Mouse (Mus musculus): ENCODE measurements around the gene Efcab14. TPM values are rescaled to one million over a fixed set of nuclear protein-coding genes. Genes with fewer than 3 reads are reported as not detected.

The Efcab14 gene
- polyA plus RNA-seq (2014; fragmentation: Nextera tagmentation; extraction: Ambion mirVana) = 43.5 and 46.1 TPM in 2 replicates

GRCm38 (mm10) chr4:115737551-115738041 is at the start of gene Efcab14:
Gene Efcab14 (plus strand): TSS chr4:115737744.
- Histone ChIP-seq H3K4me2 (ENCODE audit: low read depth, low read length, severe bottlenecking) (peak within 1 kb of the TSS; percentile 58), H3K36me3 (ENCODE audit: control insufficient read depth, insufficient read depth, low read length) (peaks cover 7% of the 10 kb centered on the region; the same call in 1 of the 2 replicates), H3K27ac (ENCODE audit: low read depth, low read length) (peak within 1 kb of the TSS; percentile 72), H3K9ac (ENCODE audit: low read length) (peak within 1 kb of the TSS; percentile 82), H3K27me3 (ENCODE audit: control insufficient read depth, insufficient read depth, low read length) (no peaks in the 10 kb centered on the region), H3K4me3 (ENCODE audit: low read depth, low read length) (peak within 1 kb of the TSS; percentile 75), H3K9me3 (ENCODE audit: control insufficient read depth, low read length) (no peaks in the 10 kb centered on the region), H3K4me1 (replicated peaks; ENCODE audit: control insufficient read depth, insufficient read depth, low read length) (peaks cover 6% of the 10 kb centered on the region)
- DNase-seq (ENCODE audit: low spot score) (peak; percentile 99), ATAC-seq (replicated peaks; ENCODE audit: low FRiP score) (peak; percentile 100)
- 0% methylated on average over 45 of the region's 45 CpGs for WGBS

- H3K4me3 ChIP-seq (ENCODE audit: low read depth, low read length) = no peak overlapping the region
- DNase-seq (ENCODE audit: low spot score) = no peak
- no peak for ATAC-seq (replicated peaks; ENCODE audit: low FRiP score)
- no peaks in the 10 kb centered on the region for H3K9me3 ChIP-seq (ENCODE audit: control insufficient read depth, low read length)
- no peaks in the 10 kb centered on the region for H3K4me1 ChIP-seq (replicated peaks; ENCODE audit: control insufficient read depth, insufficient read depth, low read length)
- 87% methylated on average over 3 of the region's 3 CpGs for WGBS
- no peak overlapping the region for H3K27ac ChIP-seq (ENCODE audit: low read depth, low read length)
- H3K36me3 ChIP-seq (ENCODE audit: control insufficient read depth, insufficient read depth, low read length) = no peaks in the 10 kb centered on the region
- H3K9ac ChIP-seq (ENCODE audit: low read length) = no peak overlapping the region
- H3K27me3 ChIP-seq (ENCODE audit: control insufficient read depth, insufficient read depth, low read length) = no peaks in the 10 kb centered on the region
- no peak overlapping the region for H3K4me2 ChIP-seq (ENCODE audit: low read depth, low read length, severe bottlenecking)
These were observed 36.1 kb upstream of the Efcab14 start for GRCm38 (mm10) chr4:115701468-115701867.

GRCm38 (mm10) chr4:115703927-115704505 is 33.5 kb upstream of the Efcab14 start:
- DNase-seq (ENCODE audit: low spot score) (no peak), ATAC-seq (replicated peaks; ENCODE audit: low FRiP score) (no peak)
- H3K36me3 ChIP-seq (ENCODE audit: control insufficient read depth, insufficient read depth, low read length) = no peaks in the 10 kb centered on the region
- H3K4me3 ChIP-seq (ENCODE audit: low read depth, low read length) = no peak overlapping the region
- no peaks in the 10 kb centered on the region for H3K27me3 ChIP-seq (ENCODE audit: control insufficient read depth, insufficient read depth, low read length)
- H3K27ac ChIP-seq (ENCODE audit: low read depth, low read length) = no peak overlapping the region
- no peaks in the 10 kb centered on the region for H3K4me1 ChIP-seq (replicated peaks; ENCODE audit: control insufficient read depth, insufficient read depth, low read length)
- no peaks in the 10 kb centered on the region for H3K9me3 ChIP-seq (ENCODE audit: control insufficient read depth, low read length)
- no peak overlapping the region for H3K4me2 ChIP-seq (ENCODE audit: low read depth, low read length, severe bottlenecking)
- 88% methylated on average over 2 of the region's 2 CpGs for WGBS
- H3K9ac ChIP-seq (ENCODE audit: low read length) = no peak overlapping the region

GRCm38 (mm10) chr4:115708974-115709593 is 28.5 kb upstream of the Efcab14 start:
- Histone ChIP-seq H3K4me2 (ENCODE audit: low read depth, low read length, severe bottlenecking) (no peak overlapping the region), H3K4me3 (ENCODE audit: low read depth, low read length) (no peak overlapping the region), H3K27ac (ENCODE audit: low read depth, low read length) (no peak overlapping the region), H3K9me3 (ENCODE audit: control insufficient read depth, low read length) (no peaks in the 10 kb centered on the region), H3K9ac (ENCODE audit: low read length) (no peak overlapping the region), H3K36me3 (ENCODE audit: control insufficient read depth, insufficient read depth, low read length) (no peaks in the 10 kb centered on the region), H3K4me1 (replicated peaks; ENCODE audit: control insufficient read depth, insufficient read depth, low read length) (no peaks in the 10 kb centered on the region), H3K27me3 (ENCODE audit: control insufficient read depth, insufficient read depth, low read length) (no peaks in the 10 kb centered on the region)
- whole genome bisulfite sequencing = 74% methylated on average over 13 of the region's 13 CpGs
- ATAC-seq (replicated peaks; ENCODE audit: low FRiP score) (no peak), DNase-seq (ENCODE audit: low spot score) (no peak)

- no peak overlapping the region; the same call in 1 of the 2 replicates for H3K4me3 ChIP-seq (ENCODE audit: low read depth, low read length)
- no peaks in the 10 kb centered on the region for H3K27me3 ChIP-seq (ENCODE audit: control insufficient read depth, insufficient read depth, low read length)
- peak; percentile 87 for DNase-seq (ENCODE audit: low spot score)
- peak; percentile 84 for ATAC-seq (replicated peaks; ENCODE audit: low FRiP score)
- H3K9me3 ChIP-seq (ENCODE audit: control insufficient read depth, low read length) = no peaks in the 10 kb centered on the region
- H3K4me2 ChIP-seq (ENCODE audit: low read depth, low read length, severe bottlenecking) = peak overlapping the region; percentile 41; the same call in 1 of the 2 replicates
- no peak overlapping the region for H3K27ac ChIP-seq (ENCODE audit: low read depth, low read length)
- no peaks in the 10 kb centered on the region for H3K36me3 ChIP-seq (ENCODE audit: control insufficient read depth, insufficient read depth, low read length)
- 11% methylated on average over 12 of the region's 13 CpGs for WGBS
- H3K9ac ChIP-seq (ENCODE audit: low read length) = no peak overlapping the region; the same call in 1 of the 2 replicates
- no peaks in the 10 kb centered on the region for H3K4me1 ChIP-seq (replicated peaks; ENCODE audit: control insufficient read depth, insufficient read depth, low read length)
These were observed 27.6 kb upstream of the Efcab14 start for GRCm38 (mm10) chr4:115709792-115710418.

- ATAC-seq (replicated peaks; ENCODE audit: low FRiP score) (no peak), DNase-seq (ENCODE audit: low spot score) (peak; percentile 79)
- Histone ChIP-seq H3K4me3 (ENCODE audit: low read depth, low read length) (no peak overlapping the region), H3K36me3 (ENCODE audit: control insufficient read depth, insufficient read depth, low read length) (no peaks in the 10 kb centered on the region), H3K9ac (ENCODE audit: low read length) (no peak overlapping the region), H3K4me1 (replicated peaks; ENCODE audit: control insufficient read depth, insufficient read depth, low read length) (no peaks in the 10 kb centered on the region), H3K9me3 (ENCODE audit: control insufficient read depth, low read length) (no peaks in the 10 kb centered on the region), H3K27ac (ENCODE audit: low read depth, low read length) (no peak overlapping the region), H3K4me2 (ENCODE audit: low read depth, low read length, severe bottlenecking) (no peak overlapping the region), H3K27me3 (ENCODE audit: control insufficient read depth, insufficient read depth, low read length) (no peaks in the 10 kb centered on the region)
- WGBS = 13% methylated on average over 5 of the region's 5 CpGs
These were observed 8.8 kb upstream of the Efcab14 start for GRCm38 (mm10) chr4:115728721-115729120.

- 27% methylated on average over 7 of the region's 7 CpGs for WGBS
- Histone ChIP-seq H3K27me3 (ENCODE audit: control insufficient read depth, insufficient read depth, low read length) (no peaks in the 10 kb centered on the region), H3K4me1 (replicated peaks; ENCODE audit: control insufficient read depth, insufficient read depth, low read length) (no peaks in the 10 kb centered on the region), H3K9me3 (ENCODE audit: control insufficient read depth, low read length) (no peaks in the 10 kb centered on the region), H3K27ac (ENCODE audit: low read depth, low read length) (no peak overlapping the region), H3K4me2 (ENCODE audit: low read depth, low read length, severe bottlenecking) (no peak overlapping the region), H3K4me3 (ENCODE audit: low read depth, low read length) (no peak overlapping the region), H3K9ac (ENCODE audit: low read length) (no peak overlapping the region), H3K36me3 (ENCODE audit: control insufficient read depth, insufficient read depth, low read length) (no peaks in the 10 kb centered on the region)
- DNase-seq (ENCODE audit: low spot score) (peak; percentile 86), ATAC-seq (replicated peaks; ENCODE audit: low FRiP score) (peak; percentile 82)
These were observed 5.8 kb upstream of the Efcab14 start for GRCm38 (mm10) chr4:115731588-115732222.

GRCm38 (mm10) chr4:115732223-115732818 is 5.2 kb upstream of the Efcab14 start:
- no peak overlapping the region for H3K4me2 ChIP-seq (ENCODE audit: low read depth, low read length, severe bottlenecking)
- no peaks in the 10 kb centered on the region for H3K36me3 ChIP-seq (ENCODE audit: control insufficient read depth, insufficient read depth, low read length)
- H3K9ac ChIP-seq (ENCODE audit: low read length) = no peak overlapping the region
- H3K27me3 ChIP-seq (ENCODE audit: control insufficient read depth, insufficient read depth, low read length) = no peaks in the 10 kb centered on the region
- H3K4me3 ChIP-seq (ENCODE audit: low read depth, low read length) = no peak overlapping the region
- H3K27ac ChIP-seq (ENCODE audit: low read depth, low read length) = no peak overlapping the region
- DNase-seq (ENCODE audit: low spot score) = no peak
- H3K4me1 ChIP-seq (replicated peaks; ENCODE audit: control insufficient read depth, insufficient read depth, low read length) = no peaks in the 10 kb centered on the region
- WGBS = 79% methylated on average over 2 of the region's 3 CpGs
- ATAC-seq (replicated peaks; ENCODE audit: low FRiP score) = no peak
- H3K9me3 ChIP-seq (ENCODE audit: control insufficient read depth, low read length) = no peaks in the 10 kb centered on the region

Data from forebrain, embryonic 11.5 days (tissue).